ENCODE assay signal across 11 mouse cellular contexts in the genomic region with DNA sequence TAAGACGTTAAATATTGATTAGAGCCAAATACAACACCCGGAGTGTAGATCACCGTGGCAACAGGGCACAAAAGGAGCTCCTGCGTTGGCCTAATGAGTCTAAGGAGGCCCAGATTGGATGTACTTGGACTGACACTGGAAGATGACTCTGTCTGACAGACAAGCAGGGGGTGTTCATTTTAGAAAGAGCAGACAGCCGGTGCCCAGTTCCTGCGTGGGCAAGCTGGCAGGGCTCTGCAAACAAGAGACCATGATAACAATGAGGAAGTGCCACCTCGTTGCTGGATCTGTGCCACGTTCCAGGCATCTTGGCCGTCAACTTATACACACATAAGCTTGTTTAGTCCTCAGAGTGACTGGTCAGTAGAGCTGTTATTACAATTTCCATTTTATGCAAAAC.
DNase-seq lines count a peak whose midpoint lies in the region; ATAC-seq and TF ChIP-seq lines count a peak whose summit lies in the region.
"Had no signal": no experiment of that assay in that cellular context is flagged by ENCODE, and none has a peak within 500 bp of the region (broad histone marks: within the 10 kb centered on the region; RNA-seq: fewer than 3 reads in every experiment).

No protein-coding gene starts in this region.

- H3K27ac ChIP-seq in lung, postnatal 0 days (ENCODE audit: low read length) = no peak overlapping the region
- H3K27ac ChIP-seq: embryonic facial prominence, embryonic 15.5 days; liver, embryonic 14.5 days had no signal

- ATAC-seq in lung, postnatal 0 days = no peak
- ATAC-seq in granulocyte monocyte progenitor cell, adult 5-6 weeks (replicated peaks; ENCODE audit: poor library complexity, severe bottlenecking) = no peak

- H3K4me2 ChIP-seq in lung, postnatal 0 days (replicated peaks; ENCODE audit: low read depth, low read length) = no peak overlapping the region
- H3K4me2 ChIP-seq: embryonic facial prominence, embryonic 15.5 days had no signal

- no peaks in the 10 kb centered on the region for H3K27me3 ChIP-seq in lung, postnatal 0 days (replicated peaks; ENCODE audit: insufficient read depth, low read length)
- H3K27me3 ChIP-seq: embryonic facial prominence, embryonic 15.5 days had no signal

- no peaks in the 10 kb centered on the region for H3K36me3 ChIP-seq in lung, postnatal 0 days (ENCODE audit: insufficient read depth, low read length)
- H3K36me3 ChIP-seq: embryonic facial prominence, embryonic 15.5 days had no signal

- DNase-seq in lung, adult 18-20 months = peak; percentile 18 to 23
- DNase-seq in lung, postnatal 0 days (ENCODE audit: low spot score) = no peak
- peak; percentile 90 to 91 for DNase-seq in cerebellum, postnatal 14 days
- DNase-seq in left cerebral cortex, postnatal 25 days (ENCODE audit: low spot score in 2 of 2) = peak; percentile 60 to 85
- DNase-seq in right cerebral cortex, postnatal 25 days = peak; percentile 47
- DNase-seq in ovary, adult 18-20 months (ENCODE audit: low spot score) = no peak
- DNase-seq in natural killer cell, adult 2 months (ENCODE audit: low spot score in 2 of 2) = no peak

- no peak overlapping the region for H3K9ac ChIP-seq in lung, postnatal 0 days (replicated peaks; ENCODE audit: low read depth)
- H3K9ac ChIP-seq: embryonic facial prominence, embryonic 15.5 days; liver, embryonic 14.5 days had no signal

- no peak overlapping the region for H3K4me3 ChIP-seq in lung, postnatal 0 days (ENCODE audit: low read depth, low read length)
- H3K4me3 ChIP-seq: embryonic facial prominence, embryonic 15.5 days; myocyte had no signal

- intact Hi-C loops in left cerebral cortex, postnatal 25 days (cut with DNase I) = no loop called here

- WGBS in lung, postnatal 0 days = 34% methylated on average over 9 of the region's 9 CpGs

- no peaks in the 10 kb centered on the region for H3K9me3 ChIP-seq in lung, postnatal 0 days (ENCODE audit: low read length)
- H3K9me3 ChIP-seq: embryonic facial prominence, embryonic 15.5 days had no signal

- no peak for TF ChIP-seq CTCF in lung, postnatal 0 days (IDR thresholded peaks at IDR 0.05)

- no peaks in the 10 kb centered on the region for H3K4me1 ChIP-seq in lung, postnatal 0 days (ENCODE audit: insufficient read depth, low read depth, low read length)
- H3K4me1 ChIP-seq: embryonic facial prominence, embryonic 15.5 days had no signal

- no peak for TF ChIP-seq EP300 in lung, postnatal 0 days (IDR thresholded peaks at IDR 0.05)

Comparison
In these comparisons a context has a peak if more than half of its experiments do, and no peak if none do; other contexts are left out.
1. DNase-seq: peak in lung, adult 18-20 months (2 of 2), cerebellum, postnatal 14 days (2 of 2), left cerebral cortex, postnatal 25 days (2 of 2) and right cerebral cortex, postnatal 25 days (single experiment); none in lung, postnatal 0 days (single experiment), ovary, adult 18-20 months (single experiment) and natural killer cell, adult 2 months (0 of 2).